Mouse (Mus musculus): ENCODE data around the gene Wnk4. TPM values are rescaled to one million over a fixed set of nuclear protein-coding genes. Genes with fewer than 3 reads are reported as not detected.
A peak's percentile ranks its signal among the peaks of the same experiment; 100 is the strongest.

Wnk4 gene
- total and polyA plus RNA-seq, 2 experiments from 2014 or later: 3.2 to 9.1 TPM

DNA sequence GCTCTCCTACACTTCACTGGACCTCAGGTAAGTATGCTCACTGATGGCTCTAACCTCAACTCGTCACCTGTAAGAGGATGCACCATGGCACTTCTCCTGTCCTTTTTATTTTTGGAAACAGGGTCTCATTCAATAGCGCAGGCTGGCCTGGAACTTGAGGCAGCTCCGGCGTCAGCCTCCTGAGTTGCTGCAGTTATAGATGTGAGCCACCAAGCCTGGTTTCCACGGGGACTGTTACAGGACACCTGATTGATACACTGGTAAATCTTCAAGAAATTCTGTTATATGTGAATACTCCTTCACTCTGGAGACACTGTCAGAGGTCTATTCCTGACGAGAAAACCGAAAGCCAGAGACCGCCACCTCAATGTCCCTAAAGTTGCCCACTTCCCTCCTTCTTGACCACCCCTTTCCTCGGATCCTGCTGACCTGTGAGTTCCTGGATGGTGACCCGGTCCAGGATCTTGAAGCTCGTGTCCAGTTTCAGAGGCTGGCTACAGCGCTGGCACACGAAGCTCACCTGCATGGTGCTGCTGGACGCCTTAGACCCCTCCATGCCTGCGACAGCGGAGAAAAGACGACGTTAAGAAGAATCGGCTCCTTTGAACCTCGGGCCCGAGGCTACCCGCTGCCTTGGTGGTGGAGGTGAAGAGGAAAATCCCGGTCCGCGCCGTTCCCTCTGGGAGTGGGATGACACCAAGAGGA lies 41.1 kb downstream of the Wnk4 start:
- TF ChIP-seq CTCF (IDR thresholded peaks at IDR 0.05; ENCODE audit: low read depth): no peak
- H3K4me2 ChIP-seq (ENCODE audit: low read depth): peak overlapping the region; percentile 96
- no peaks in the 10 kb centered on the region for H3K27me3 ChIP-seq (ENCODE audit: insufficient read depth, low read length)
- H3K4me1 ChIP-seq (ENCODE audit: insufficient read depth): 0 out of 2 replicates have a peak, but pooled peaks cover 13% of the 10 kb centered on the region
- peaks cover 11% of the 10 kb centered on the region for H3K36me3 ChIP-seq (ENCODE audit: insufficient read depth)
- peak overlapping the region; percentile 69 for H3K27ac ChIP-seq (ENCODE audit: low read depth, low read length)
- whole genome bisulfite sequencing: 14% methylated on average over 26 of the region's 26 CpGs
- DNase-seq: no peak
- peak overlapping the region; percentile 90 for H3K4me3 ChIP-seq (ENCODE audit: low read depth, low read length)
- peak overlapping the region; percentile 79 for H3K9ac ChIP-seq
- ATAC-seq: no peak
- H3K9me3 ChIP-seq (ENCODE audit: low read length): no peaks in the 10 kb centered on the region

DNA sequence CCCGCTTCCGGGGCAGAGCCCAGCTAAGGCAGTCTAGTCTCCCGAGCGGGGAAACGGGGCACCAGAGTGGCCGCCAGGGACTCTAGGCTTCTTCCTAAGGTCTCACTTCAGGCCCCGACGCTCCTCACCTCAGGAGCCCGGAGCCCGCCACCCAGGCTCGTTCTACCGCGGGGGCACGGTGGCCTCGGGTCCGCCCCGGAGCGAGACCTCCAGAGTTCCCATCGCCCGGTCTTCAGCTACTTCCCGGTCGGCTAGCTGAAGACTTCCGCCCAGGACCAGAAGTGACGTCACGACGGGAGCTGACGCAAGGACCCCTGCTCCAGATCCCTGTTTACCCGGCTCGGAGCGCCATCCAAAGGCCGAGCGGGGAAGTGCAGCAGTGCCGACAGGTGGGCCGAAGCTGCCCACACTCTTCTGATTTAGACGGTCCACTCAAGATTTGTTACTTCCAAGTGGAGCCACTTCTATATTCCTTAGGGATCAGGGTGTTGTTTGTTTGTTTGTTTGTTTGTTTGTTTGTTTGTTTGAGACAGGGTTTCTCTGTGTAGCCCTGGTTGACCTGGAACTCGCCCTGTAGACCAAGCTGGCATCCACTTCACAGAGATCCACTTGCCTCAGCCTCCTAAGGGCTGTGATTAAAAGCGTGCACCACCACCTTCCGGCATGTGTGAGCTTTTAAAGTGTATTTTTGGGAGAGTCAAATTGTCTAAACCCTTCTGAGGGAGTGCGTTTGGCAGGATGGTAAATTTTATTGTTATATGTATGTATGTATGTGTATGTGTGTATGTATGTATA lies 41.8 kb downstream of the Wnk4 start, which contains the start of gene Becn1:
Gene Becn1 (minus strand): TSS at position 283 of the 795 bp plus-strand sequence.
- DNase-seq: peak; percentile 95
- TF ChIP-seq CTCF (IDR thresholded peaks at IDR 0.05; ENCODE audit: low read depth): peak; percentile 97
- H3K9ac ChIP-seq: peak within 1 kb of the TSS; percentile 79
- no peaks in the 10 kb centered on the region for H3K27me3 ChIP-seq (ENCODE audit: insufficient read depth, low read length)
- 9% methylated on average over 39 of the region's 39 CpGs for WGBS
- ATAC-seq: peak; percentile 99
- peak within 1 kb of the TSS; percentile 90 for H3K4me3 ChIP-seq (ENCODE audit: low read depth, low read length)
- peak within 1 kb of the TSS; percentile 96 for H3K4me2 ChIP-seq (ENCODE audit: low read depth)
- peaks cover 11% of the 10 kb centered on the region for H3K36me3 ChIP-seq (ENCODE audit: insufficient read depth)
- H3K27ac ChIP-seq (ENCODE audit: low read depth, low read length): peak within 1 kb of the TSS; percentile 69
- 0 out of 2 replicates have a peak, but pooled peaks cover 13% of the 10 kb centered on the region for H3K4me1 ChIP-seq (ENCODE audit: insufficient read depth)
- no peaks in the 10 kb centered on the region for H3K9me3 ChIP-seq (ENCODE audit: low read length)

DNA sequence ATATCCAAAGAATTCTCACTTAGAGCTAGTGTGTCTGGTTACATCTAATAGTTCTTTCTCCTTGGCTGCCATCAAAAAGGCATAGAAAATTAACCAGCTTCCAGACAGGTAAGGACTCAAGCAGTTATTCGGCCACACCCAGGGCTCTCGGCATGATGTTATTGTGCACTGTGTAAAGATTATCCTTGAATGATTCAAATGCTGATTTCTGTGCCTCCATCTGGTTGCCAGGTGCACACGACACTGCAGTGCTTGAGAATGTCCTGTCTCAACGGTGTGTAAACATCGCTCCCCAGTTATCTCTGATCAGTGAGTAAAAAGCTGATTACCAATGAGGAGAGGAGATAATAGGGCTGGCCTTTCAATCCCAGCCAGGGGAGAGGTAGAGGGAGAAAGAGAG lies 47.4 kb downstream of the Wnk4 start:
- no peaks in the 10 kb centered on the region for H3K4me1 ChIP-seq (ENCODE audit: insufficient read depth)
- DNase-seq (no peak), ATAC-seq (no peak)
- H3K9me3 ChIP-seq (ENCODE audit: low read length): no peaks in the 10 kb centered on the region
- WGBS: 45% methylated on average over 5 of the region's 5 CpGs
- no peaks in the 10 kb centered on the region for H3K36me3 ChIP-seq (ENCODE audit: insufficient read depth)
- no peak overlapping the region for H3K4me2 ChIP-seq (ENCODE audit: low read depth)
- H3K4me3 ChIP-seq (ENCODE audit: low read depth, low read length): no peak overlapping the region
- TF ChIP-seq CTCF (IDR thresholded peaks at IDR 0.05; ENCODE audit: low read depth): no peak
- H3K9ac ChIP-seq: no peak overlapping the region
- H3K27ac ChIP-seq (ENCODE audit: low read depth, low read length): no peak overlapping the region
- H3K27me3 ChIP-seq (ENCODE audit: insufficient read depth, low read length): no peaks in the 10 kb centered on the region

DNA sequence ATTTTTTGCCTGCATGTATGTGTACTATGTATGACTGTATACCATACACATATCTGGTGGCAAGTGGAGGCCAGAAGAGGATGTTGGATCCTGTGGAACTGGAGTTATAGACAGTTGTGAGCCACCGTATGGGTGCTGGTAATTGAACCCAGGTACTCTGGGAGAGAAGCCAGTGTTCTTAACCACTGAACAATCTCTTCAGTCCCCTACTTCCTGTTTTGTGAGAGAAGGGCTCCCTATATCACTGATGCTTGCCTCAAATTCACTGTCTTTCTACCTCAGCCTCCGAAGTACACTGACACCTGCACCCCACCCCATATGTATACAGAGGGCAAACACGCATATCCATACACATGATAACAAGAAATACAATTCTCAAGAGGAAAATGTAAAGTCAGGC lies 50.7 kb downstream of the Wnk4 start:
- no peak overlapping the region for H3K4me3 ChIP-seq (ENCODE audit: low read depth, low read length)
- no peak for DNase-seq
- WGBS: 91% methylated on average over 3 of the region's 3 CpGs

DNA sequence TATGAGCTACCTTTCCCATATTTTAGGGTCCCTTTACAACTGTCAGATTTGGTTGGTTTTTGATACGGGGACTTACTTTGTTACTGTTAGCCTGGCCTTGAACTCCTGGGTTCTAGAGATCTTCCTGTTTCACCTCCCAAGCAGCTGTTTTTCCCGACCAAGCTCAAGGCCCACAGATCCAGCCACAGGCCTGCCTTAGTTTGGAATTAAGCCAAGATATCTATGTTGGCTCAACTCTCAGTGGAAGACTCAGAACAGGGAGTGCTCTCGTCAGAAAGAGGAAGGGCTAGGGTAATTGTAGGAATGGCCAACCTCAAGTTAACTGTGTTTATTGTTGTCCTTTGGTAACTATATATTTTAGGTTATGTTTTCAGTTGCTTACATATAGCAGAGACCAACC lies 51.8 kb downstream of the Wnk4 start:
- ATAC-seq (no peak), DNase-seq (no peak)
- H3K9me3 ChIP-seq (ENCODE audit: low read length): no peaks in the 10 kb centered on the region
- no peak overlapping the region for H3K9ac ChIP-seq
- H3K4me3 ChIP-seq (ENCODE audit: low read depth, low read length): no peak overlapping the region
- TF ChIP-seq CTCF (IDR thresholded peaks at IDR 0.05; ENCODE audit: low read depth): no peak
- H3K4me1 ChIP-seq (ENCODE audit: insufficient read depth): peaks cover 5% of the 10 kb centered on the region; the same call in 1 of the 2 replicates
- H3K27me3 ChIP-seq (ENCODE audit: insufficient read depth, low read length): no peaks in the 10 kb centered on the region
- no peak overlapping the region for H3K27ac ChIP-seq (ENCODE audit: low read depth, low read length)
- no peak overlapping the region for H3K4me2 ChIP-seq (ENCODE audit: low read depth)
- WGBS: 71% methylated on average over 3 of the region's 3 CpGs
- no peaks in the 10 kb centered on the region for H3K36me3 ChIP-seq (ENCODE audit: insufficient read depth)

More for the DNA sequence above, 50.7 kb downstream of the Wnk4 start:
- no peaks in the 10 kb centered on the region for H3K27me3 ChIP-seq (ENCODE audit: insufficient read depth, low read length)
- no peaks in the 10 kb centered on the region for H3K4me1 ChIP-seq (ENCODE audit: insufficient read depth)
- H3K36me3 ChIP-seq (ENCODE audit: insufficient read depth): no peaks in the 10 kb centered on the region
- no peak overlapping the region for H3K27ac ChIP-seq (ENCODE audit: low read depth, low read length)
- TF ChIP-seq CTCF (IDR thresholded peaks at IDR 0.05; ENCODE audit: low read depth): no peak
- no peak for ATAC-seq
- H3K4me2 ChIP-seq (ENCODE audit: low read depth): no peak overlapping the region
- no peak overlapping the region for H3K9ac ChIP-seq
- H3K9me3 ChIP-seq (ENCODE audit: low read length): no peaks in the 10 kb centered on the region

DNA sequence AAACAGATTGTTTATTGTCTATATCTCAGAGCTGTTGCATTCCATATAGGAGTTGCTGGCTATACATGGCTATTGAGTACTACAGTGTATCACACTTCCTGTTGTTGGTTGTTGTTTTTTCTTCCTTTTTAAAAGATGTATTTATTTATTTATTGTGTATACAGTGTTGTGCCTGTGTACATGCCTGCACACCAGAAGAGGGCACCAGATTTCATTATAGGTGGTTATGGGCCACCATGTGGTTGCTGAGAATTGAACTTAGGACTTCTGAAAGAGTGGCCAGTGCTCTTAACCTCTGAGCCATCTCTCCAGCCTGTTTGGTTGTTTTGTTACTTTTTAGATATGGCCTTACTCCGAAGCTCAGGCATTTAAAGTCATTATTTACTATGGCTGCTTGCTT lies 54.2 kb downstream of the Wnk4 start:
- Histone ChIP-seq H3K27me3 (ENCODE audit: insufficient read depth, low read length) (no peaks in the 10 kb centered on the region), H3K4me3 (ENCODE audit: low read depth, low read length) (no peak overlapping the region), H3K9me3 (ENCODE audit: low read length) (no peaks in the 10 kb centered on the region), H3K4me2 (ENCODE audit: low read depth) (no peak overlapping the region), H3K9ac (no peak overlapping the region), H3K4me1 (ENCODE audit: insufficient read depth) (peaks cover 6% of the 10 kb centered on the region; the same call in 1 of the 2 replicates), H3K27ac (ENCODE audit: low read depth, low read length) (no peak overlapping the region), H3K36me3 (ENCODE audit: insufficient read depth) (peaks cover 9% of the 10 kb centered on the region)
- ATAC-seq: no peak
- 100% methylated on average over 1 of the region's 1 CpGs for WGBS
- DNase-seq: no peak
- TF ChIP-seq CTCF (IDR thresholded peaks at IDR 0.05; ENCODE audit: low read depth): no peak

All from forebrain, postnatal 0 days (tissue).